Mouse (Mus musculus) right cerebral cortex, postnatal 25 days (tissue): Measurements from ENCODE around the gene Lag3.

Experiments used
- DNase-seq: peaks from one replicate; pipeline ENCODE4 v3.0.0; 2022

Gene Lag3

GRCm38 (mm10) chr6:124919695-124920317 lies 8.3 kb upstream of the Lag3 start, which contains the start of gene Ptms:
Gene Ptms (minus strand): TSS chr6:124920103.
- DNase-seq: peak; percentile 88

GRCm38 (mm10) chr6:124918890-124919627 lies 7.6 kb upstream of the Lag3 start:
- no peak for DNase-seq

GRCm38 (mm10) chr6:124918331-124918690 lies 6.8 kb upstream of the Lag3 start:
- no peak for DNase-seq

GRCm38 (mm10) chr6:124917518-124918330 lies 6.2 kb upstream of the Lag3 start:
- DNase-seq: peak; percentile 95

- peak; percentile 91 for DNase-seq
Measured at GRCm38 (mm10) chr6:124916695-124917517, 5.4 kb upstream of the Lag3 start.

- peak; percentile 72 for DNase-seq
Measured at GRCm38 (mm10) chr6:124915942-124916694, 4.6 kb upstream of the Lag3 start.

GRCm38 (mm10) chr6:124915160-124915941 lies 3.8 kb upstream of the Lag3 start:
- DNase-seq: no peak

- DNase-seq: no peak
Measured at GRCm38 (mm10) chr6:124914511-124914910, 3.0 kb upstream of the Lag3 start.

GRCm38 (mm10) chr6:124913721-124914285 lies 2.3 kb upstream of the Lag3 start:
- no peak for DNase-seq

GRCm38 (mm10) chr6:124913214-124913613 lies 1.7 kb upstream of the Lag3 start:
- no peak for DNase-seq

GRCm38 (mm10) chr6:124910032-124910431 lies 1.5 kb downstream of the Lag3 start:
- DNase-seq: peak; percentile 37

GRCm38 (mm10) chr6:124907767-124908166 lies 3.7 kb downstream of the Lag3 start:
- no peak for DNase-seq

- no peak for DNase-seq
Measured at GRCm38 (mm10) chr6:124904991-124905860, 6.3 kb downstream of the Lag3 start.

GRCm38 (mm10) chr6:124904161-124904981 lies 7.1 kb downstream of the Lag3 start:
- DNase-seq: peak; percentile 76

- DNase-seq: peak; percentile 87
Measured at GRCm38 (mm10) chr6:124903580-124904151, 7.8 kb downstream of the Lag3 start.

- no peak for DNase-seq
Measured at GRCm38 (mm10) chr6:124901851-124902250, 9.7 kb downstream of the Lag3 start.

GRCm38 (mm10) chr6:124900801-124901480 lies 10.6 kb downstream of the Lag3 start:
- peak; percentile 19 for DNase-seq
